Mouse (Mus musculus) layer of hippocampus, adult 2 months (tissue): ENCODE measurements at regions not wholly inside any gene's neighbourhood (a gene's known extent, or its start where the extent isn't known, plus 50 kb on each side); places are given as distances from the start of the nearest gene placed in this dataset.

Experiments
- DNase-seq, 2 experiments: peaks; one replicate each; pipeline ENCODE4 v3.0.0; 2022; ENCODE audit warnings: low spot score in 2 of 2
- H3K27ac ChIP-seq: fragments of 200-600 bp; 2 replicates; pipeline ENCODE4 v1.8.1; 2022
- H3K4me3 ChIP-seq: fragments of 200-600 bp; 2 replicates; pipeline ENCODE4 v1.8.1; 2022; ENCODE audit warnings: mild to moderate bottlenecking
- CTCF ChIP-seq: fragments of 200-600 bp; conservative IDR thresholded peaks from 2 replicates; pipeline ENCODE4 v1.8.1; 2022; ENCODE audit warnings: antibody characterized with exemption, mild to moderate bottlenecking, moderate library complexity

DNA sequence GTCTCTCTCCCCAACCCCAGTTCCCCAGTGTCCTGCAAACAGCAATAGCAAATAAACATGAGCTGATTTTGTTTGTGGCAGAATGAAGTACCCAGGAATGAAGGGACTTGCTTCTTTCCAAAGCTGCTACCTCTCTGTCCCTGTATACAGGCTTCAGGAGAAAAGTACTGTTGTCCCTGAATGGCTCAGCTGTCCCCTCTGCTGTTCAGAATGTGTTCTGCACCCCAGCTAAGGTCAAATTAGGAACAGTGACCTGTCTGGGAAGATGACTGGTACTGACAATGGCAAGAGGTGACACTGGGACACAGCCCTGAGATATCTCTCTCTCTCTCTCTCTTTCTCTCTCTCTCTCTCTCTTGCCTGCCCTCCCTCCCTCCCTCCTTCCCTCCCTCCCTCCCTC lies 56.6 kb upstream of the Tmem92 start:
- peak; percentile 53 for TF ChIP-seq CTCF
- no peak overlapping the region for H3K27ac ChIP-seq
- DNase-seq = no peak
- no peak overlapping the region for H3K4me3 ChIP-seq

DNA sequence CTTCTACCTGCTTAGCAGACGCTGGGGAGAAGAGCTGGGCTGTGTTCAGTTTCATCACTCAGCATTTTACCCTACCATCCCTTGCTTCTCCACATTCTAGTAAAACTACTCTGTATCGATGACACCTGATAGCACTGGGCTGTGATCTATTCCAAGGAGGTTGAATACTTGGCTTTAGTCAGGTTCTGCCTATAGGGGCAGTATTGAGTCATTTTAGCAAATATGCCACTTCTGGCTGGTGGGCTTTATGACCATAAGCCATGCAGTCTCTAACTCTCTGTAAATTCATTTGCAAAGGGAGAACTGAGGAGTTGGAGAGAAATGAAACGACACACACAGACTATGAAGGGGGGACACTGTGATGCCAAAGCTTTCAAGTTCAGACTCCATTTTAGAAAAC lies 55.6 kb upstream of the Tmem92 start:
- no peak overlapping the region for H3K27ac ChIP-seq
- DNase-seq = no peak
- peak; percentile 68 for TF ChIP-seq CTCF
- H3K4me3 ChIP-seq = no peak overlapping the region

DNA sequence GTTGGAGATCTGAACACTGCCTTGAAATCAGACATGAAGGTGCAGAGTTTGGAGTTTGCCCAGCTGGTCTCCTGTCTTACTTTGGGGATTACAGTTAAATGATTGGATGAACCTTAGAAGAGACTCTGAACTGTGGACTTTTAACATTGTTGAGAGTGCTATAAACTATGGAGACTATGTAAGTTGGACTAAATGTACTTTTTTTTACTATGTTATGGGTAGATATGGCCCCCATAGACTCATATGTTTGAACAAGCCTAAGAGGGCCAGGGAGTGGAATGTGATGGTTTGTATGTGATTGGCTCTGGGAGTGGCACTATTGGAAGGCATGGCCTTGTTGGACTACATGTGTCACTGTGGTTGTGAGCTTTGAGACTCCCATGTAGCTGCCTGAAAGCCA lies 53.8 kb upstream of the Tmem92 start:
- H3K27ac ChIP-seq = no peak overlapping the region
- H3K4me3 ChIP-seq = no peak overlapping the region
- TF ChIP-seq CTCF = no peak
- no peak for DNase-seq

DNA sequence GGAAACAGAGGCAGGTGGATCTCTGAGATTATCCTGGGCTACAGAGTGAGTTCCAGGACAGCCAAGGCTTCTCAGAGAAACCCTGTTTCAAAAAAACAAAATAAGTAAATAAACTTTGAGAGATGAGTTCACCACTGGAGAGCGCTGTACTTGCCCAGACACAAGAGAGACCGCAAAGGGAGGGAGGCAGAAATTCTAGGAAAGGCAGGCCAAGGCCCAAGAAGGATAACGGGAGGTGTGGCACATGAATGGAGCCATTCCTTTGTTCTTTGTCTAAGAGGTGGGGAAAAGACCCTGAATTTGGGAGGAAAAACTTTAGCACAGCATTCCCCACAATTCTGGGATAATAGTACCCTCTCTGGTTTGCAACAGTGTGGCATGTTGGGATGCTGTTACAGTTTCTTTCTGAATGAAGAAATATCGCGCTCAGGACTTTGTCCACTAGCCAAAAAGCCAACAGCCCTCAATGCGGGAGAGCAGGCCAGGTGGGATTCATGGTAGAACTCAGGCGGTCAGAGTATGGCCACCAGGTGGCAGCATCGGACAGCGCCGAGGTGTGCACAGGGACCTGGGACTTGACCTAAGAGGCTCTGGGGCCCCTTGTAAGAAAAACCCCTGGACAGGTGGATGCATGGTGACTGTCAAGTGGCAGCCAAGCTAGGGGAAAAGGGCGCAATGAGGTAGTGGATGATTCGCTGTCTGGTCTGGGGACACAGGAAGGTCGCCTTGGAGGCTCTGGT lies 49.9 kb upstream of the Tmem92 start:
- H3K27ac ChIP-seq = no peak overlapping the region
- peak; percentile 2 to 60 for DNase-seq
- no peak overlapping the region for H3K4me3 ChIP-seq
- TF ChIP-seq CTCF = peak; percentile 88
